Mouse (Mus musculus): ENCODE measurements around the gene Pcgf2.

DNA sequence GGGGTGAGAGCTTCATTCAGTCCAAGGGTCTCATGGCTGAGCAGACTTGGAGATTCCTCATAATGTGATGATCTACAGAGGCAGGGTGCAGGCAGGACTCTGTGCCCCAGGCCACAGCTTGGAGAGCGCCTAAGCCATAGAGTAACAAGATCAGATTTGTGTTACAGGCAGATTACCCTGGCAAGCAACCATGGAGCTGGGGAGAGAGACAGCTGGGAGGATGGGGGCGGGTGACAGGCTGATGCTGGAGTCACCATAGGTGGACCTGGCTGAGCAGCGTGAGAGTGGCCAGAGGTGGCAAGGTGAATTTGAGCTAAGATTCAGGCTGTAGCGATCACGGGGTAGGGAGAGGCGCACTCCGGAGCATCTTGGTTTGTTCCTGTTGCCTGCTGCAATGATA, 32.1 kb downstream of the Pcgf2 start:
- TF ChIP-seq CTCF (conservative IDR thresholded peaks at IDR 0.05 in 1 of 2, IDR thresholded peaks at IDR 0.05 in 1 of 2; ENCODE audit: low read depth in 2 of 2, low read length in 2 of 2) (no peak), ZC3H11A (IDR thresholded peaks at IDR 0.05; ENCODE audit: low read depth, low read length) (no peak), EP300 (IDR thresholded peaks at IDR 0.05; ENCODE audit: low read length) (no peak), POLR2A (IDR thresholded peaks at IDR 0.05; ENCODE audit: low read depth, low read length) (no peak), UBTF (IDR thresholded peaks at IDR 0.05; ENCODE audit: low read depth, low read length) (no peak), TCF12 (IDR thresholded peaks at IDR 0.05; ENCODE audit: low read depth, low read length) (no peak), POLR2AphosphoS2 (IDR thresholded peaks at IDR 0.05; ENCODE audit: low read depth, low read length) (no peak), CHD2 (IDR thresholded peaks at IDR 0.05; ENCODE audit: low read length) (no peak)

Data from CH12.LX (cell line).